Mouse (Mus musculus) spleen, adult 2 months (tissue): ENCODE measurements at regions not wholly inside any gene's neighbourhood (a gene's known extent, or its start where the extent isn't known, plus 50 kb on each side); places are given as distances from the start of the nearest gene placed in this dataset.

Experiments
- CTCF ChIP-seq: fragments of 200-500 bp; IDR thresholded peaks from 2 replicates; pipeline ENCODE4 v1.5.1; 2011; ENCODE audit warnings: mild to moderate bottlenecking, inconsistent platforms; ENCODE audit not compliant: insufficient read depth, insufficient read length, insufficient replicate concordance; ENCODE audit errors: extremely low read depth
- POLR2A ChIP-seq: fragments of 200-500 bp; IDR thresholded peaks from 2 replicates; pipeline ENCODE4 v1.6.1; 2011; ENCODE audit warnings: low read depth, low read length, inconsistent platforms

DNA sequence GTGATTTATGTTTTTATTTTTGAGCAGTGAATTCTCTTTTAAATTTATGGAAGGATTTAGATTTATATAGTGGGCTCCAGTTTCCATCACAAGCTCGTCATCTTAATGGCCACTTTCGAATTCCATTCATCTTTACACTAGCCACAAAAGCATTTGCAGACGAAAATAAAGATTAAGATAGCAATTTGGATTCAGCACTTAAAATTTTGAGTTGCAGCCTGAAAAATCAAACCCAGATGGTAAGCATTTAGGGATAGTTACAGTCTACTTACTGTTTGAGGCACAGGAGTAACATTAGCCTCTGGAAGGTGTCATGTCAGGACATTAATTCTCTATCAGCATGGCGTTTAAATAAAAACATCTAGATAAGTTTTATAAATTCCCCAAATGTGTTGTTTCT lies 423.2 kb downstream of the Etnk1 start:
- no peak for TF ChIP-seq CTCF
- TF ChIP-seq POLR2A, result no peak
